Mouse (Mus musculus): ENCODE results near the gene Zswim9.

DNA sequence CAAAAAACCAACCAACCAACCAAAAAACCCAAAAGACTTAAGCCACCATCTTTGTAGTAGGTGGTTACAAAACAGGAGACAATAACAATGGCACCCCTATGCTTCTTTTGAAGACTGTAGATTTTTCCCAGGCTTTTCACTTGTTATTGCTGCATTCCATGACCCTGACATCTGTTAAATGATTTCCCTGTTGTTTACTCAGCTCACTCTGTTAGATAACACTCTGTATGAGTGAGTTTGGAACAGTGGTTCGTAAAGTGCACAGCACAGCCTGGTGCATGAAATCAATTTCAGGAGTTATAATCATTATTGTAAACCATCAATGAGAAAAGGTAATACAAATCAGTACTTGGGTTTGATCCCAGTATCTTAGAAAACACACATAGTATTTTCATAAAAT is 6.8 kb downstream of the Zswim9 start:
- TF ChIP-seq CTCF (conservative IDR thresholded peaks at IDR 0.05; ENCODE audit: low read length) (no peak), POU5F1 (IDR thresholded peaks at IDR 0.05; ENCODE audit: borderline replicate concordance, low read length) (no peak)

Data from E14TG2a.4 (cell line).